Mouse (Mus musculus): ENCODE data around the gene Krtap4-9. TPM values are rescaled to one million over a fixed set of nuclear protein-coding genes. Genes with fewer than 3 reads are reported as not detected.
"Not testable (repeated sequence)": the region's sequence is repeated elsewhere in the genome, so short reads cannot be mapped to it uniquely, and the experiment has no call there.

Gene Krtap4-9
- not detected for total RNA-seq (2021)
- long read RNA-seq, experiment 1: 0 reads
- long read RNA-seq, experiment 2: 0 reads

GRCm38 (mm10) chr11:99784900-99785299 lies at the start of gene Krtap4-9:
Krtap4-9 (plus strand) TSS chr11:99785200.
- DNase-seq: not testable (repeated sequence)

GRCm38 (mm10) chr11:99743985-99744384 lies 41.0 kb upstream of the Krtap4-9 start:
- no peak for DNase-seq

GRCm38 (mm10) chr11:99758877-99759276 lies 26.1 kb upstream of the Krtap4-9 start:
- DNase-seq: no peak

- no peak for DNase-seq
These were observed 16.6 kb upstream of the Krtap4-9 start for GRCm38 (mm10) chr11:99768410-99768809.

GRCm38 (mm10) chr11:99772813-99773212 lies 12.2 kb upstream of the Krtap4-9 start, which contains the start of gene Gm11595:
Gm11595 (minus strand) TSS chr11:99772913.
- not testable (repeated sequence) for DNase-seq

- DNase-seq: no peak
These were observed 6.6 kb upstream of the Krtap4-9 start for GRCm38 (mm10) chr11:99778401-99778800.

GRCm38 (mm10) chr11:99780604-99781003 lies 4.4 kb upstream of the Krtap4-9 start, which contains the start of gene Krtap4-8:
Krtap4-8 (minus strand) TSS chr11:99780704.
- no peak for DNase-seq

- no peak for DNase-seq
These were observed 8.4 kb downstream of the Krtap4-9 start, which contains the start of gene Gm11596 for GRCm38 (mm10) chr11:99793367-99793766. Gm11596 (minus strand) TSS chr11:99793467.

GRCm38 (mm10) chr11:99798832-99799231 lies 13.8 kb downstream of the Krtap4-9 start, which contains the start of gene Gm11569:
Gm11569 (minus strand) TSS chr11:99798932.
- DNase-seq: not testable (repeated sequence)

GRCm38 (mm10) chr11:99804346-99804745 lies 19.3 kb downstream of the Krtap4-9 start, which contains the start of gene Gm11554:
Gm11554 (minus strand) TSS chr11:99804446.
- not testable (repeated sequence) for DNase-seq

- DNase-seq: not testable (repeated sequence)
These were observed 24.8 kb downstream of the Krtap4-9 start, which contains the start of gene Krtap4-13 for GRCm38 (mm10) chr11:99809792-99810191. Krtap4-13 (minus strand) TSS chr11:99809892.

- not testable (repeated sequence) for DNase-seq
These were observed 30.6 kb downstream of the Krtap4-9 start, which contains the start of gene Gm11564 for GRCm38 (mm10) chr11:99815566-99815965. Gm11564 (minus strand) TSS chr11:99815666.

Other genes with a start within 250 kb of the Krtap4-9 start
- not detected for gene Krt40, start 242.0 kb upstream of the Krtap4-9 start, total RNA-seq (2021)
- not detected for gene Krtap3-3, start 234.3 kb upstream of the Krtap4-9 start, total RNA-seq (2021)
- not detected for gene Krtap3-2, start 228.3 kb upstream of the Krtap4-9 start, total RNA-seq (2021)
- not detected for gene Gm11939, start 225.7 kb upstream of the Krtap4-9 start, total RNA-seq (2021)
- not detected for gene Krtap3-1, start 218.6 kb upstream of the Krtap4-9 start, total RNA-seq (2021)
- not detected for gene Krtap1-5, start 204.2 kb upstream of the Krtap4-9 start, total RNA-seq (2021)
- gene Krtap1-4, start 201.5 kb upstream of the Krtap4-9 start, total RNA-seq (2021): not detected
- not detected for gene Krtap1-3, start 193.9 kb upstream of the Krtap4-9 start, total RNA-seq (2021)
- gene Krtap9-3, start 187.1 kb upstream of the Krtap4-9 start, total RNA-seq (2021): not detected
- gene Gm11938, start 181.9 kb upstream of the Krtap4-9 start, total RNA-seq (2021): not detected
- gene Gm11937, start 175.0 kb upstream of the Krtap4-9 start, total RNA-seq (2021): not detected
- not detected for gene Krtap2-4, start 170.4 kb upstream of the Krtap4-9 start, total RNA-seq (2021)
- not detected for gene Gm11562, start 164.8 kb upstream of the Krtap4-9 start, total RNA-seq (2021)
- not detected for gene Krtap4-1, start 157.0 kb upstream of the Krtap4-9 start, total RNA-seq (2021)
- not detected for gene Krtap4-2, start 150.1 kb upstream of the Krtap4-9 start, total RNA-seq (2021)
- not detected for gene Krtap4-7, start 141.1 kb upstream of the Krtap4-9 start, total RNA-seq (2021)
- gene Gm11555, start 135.0 kb upstream of the Krtap4-9 start, total RNA-seq (2021): not detected
- gene Gm11563, start 126.2 kb upstream of the Krtap4-9 start, total RNA-seq (2021): not detected
- gene Krtap4-6, start 119.2 kb upstream of the Krtap4-9 start, total RNA-seq (2021): not detected
- gene Gm14190, start 94.5 kb upstream of the Krtap4-9 start, total RNA-seq (2021): not detected
- gene Gm14180, start 50.9 kb upstream of the Krtap4-9 start, total RNA-seq (2021): not detected
- gene Gm11595, start 12.3 kb upstream of the Krtap4-9 start, total RNA-seq (2021): not detected
- gene Krtap4-8, start 4.5 kb upstream of the Krtap4-9 start, total RNA-seq (2021): not detected
- gene Gm11596, start 8.3 kb downstream of the Krtap4-9 start, total RNA-seq (2021): not detected
- gene Gm11569, start 13.7 kb downstream of the Krtap4-9 start, total RNA-seq (2021): not detected
- not detected for gene Gm11554, start 19.2 kb downstream of the Krtap4-9 start, total RNA-seq (2021)
- gene Krtap4-13, start 24.7 kb downstream of the Krtap4-9 start, total RNA-seq (2021): not detected
- not detected for gene Gm11564, start 30.5 kb downstream of the Krtap4-9 start, total RNA-seq (2021)
- not detected for gene 2300003K06Rik, start 52.9 kb downstream of the Krtap4-9 start, total RNA-seq (2021)
- not detected for gene Krtap4-16, start 66.4 kb downstream of the Krtap4-9 start, total RNA-seq (2021)
- gene Gm11568, start 72.7 kb downstream of the Krtap4-9 start, total RNA-seq (2021): not detected
- not detected for gene Gm11559, start 79.3 kb downstream of the Krtap4-9 start, total RNA-seq (2021)
- gene Krtap9-1, start 88.2 kb downstream of the Krtap4-9 start, total RNA-seq (2021): not detected
- gene Gm11567, start 94.0 kb downstream of the Krtap4-9 start, total RNA-seq (2021): not detected
- gene Krtap31-1, start 122.7 kb downstream of the Krtap4-9 start, total RNA-seq (2021): not detected
- gene Gm11565, start 129.6 kb downstream of the Krtap4-9 start, total RNA-seq (2021): not detected
- gene Krtap31-2, start 151.1 kb downstream of the Krtap4-9 start, total RNA-seq (2021): not detected
- not detected for gene Krtap9-5, start 163.3 kb downstream of the Krtap4-9 start, total RNA-seq (2021)
- not detected for gene Krtap29-1, start 193.9 kb downstream of the Krtap4-9 start, total RNA-seq (2021)
- not detected for gene Krtap16-1, start 201.4 kb downstream of the Krtap4-9 start, total RNA-seq (2021)
- gene Krtap17-1, start 208.8 kb downstream of the Krtap4-9 start, total RNA-seq (2021): not detected
- not detected for gene Krt33a, start 231.0 kb downstream of the Krtap4-9 start, total RNA-seq (2021)
- not detected for gene Krt33b, start 244.7 kb downstream of the Krtap4-9 start, total RNA-seq (2021)